Mouse (Mus musculus) megakaryocyte, embryonic 14.5 days (primary cell): ENCODE data around the gene Prrx1.

Experiments used
- FLI1 ChIP-seq: IDR thresholded peaks from 2 replicates; pipeline ENCODE4 v1.6.1; 2012; ENCODE audit warnings: low read length, inconsistent platforms, mixed read lengths
- GATA1 ChIP-seq: IDR thresholded peaks from 3 replicates; pipeline ENCODE4 v1.6.1; 2012; ENCODE audit warnings: mixed read lengths, low read length, inconsistent platforms, borderline replicate concordance

DNA sequence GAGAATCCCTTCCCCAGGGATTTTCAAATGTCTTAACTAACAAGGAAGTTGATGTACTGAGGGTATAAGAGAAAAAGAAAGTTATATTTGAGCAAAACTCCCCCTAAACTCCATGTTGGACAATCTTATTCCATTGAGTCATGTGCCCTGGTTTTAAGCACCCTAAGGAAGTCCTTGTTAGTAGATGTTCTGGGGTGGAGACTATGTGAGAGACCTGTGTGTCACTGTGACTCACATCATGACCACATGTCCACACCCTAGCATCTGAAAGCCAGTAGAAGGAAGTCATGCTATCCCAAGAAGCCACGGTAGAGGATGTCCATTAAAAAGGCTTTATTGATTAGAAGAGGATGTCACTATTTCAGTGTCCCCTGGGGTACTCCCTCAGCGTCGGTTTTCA is 40.4 kb downstream of the Prrx1 start:
- TF ChIP-seq GATA1 (no peak), FLI1 (no peak)
